Mouse (Mus musculus): ENCODE results near the gene Dync1i1.

- TF ChIP-seq CTCF (IDR thresholded peaks at IDR 0.05; ENCODE audit: low read depth) = no peak
- TF ChIP-seq EP300 (IDR thresholded peaks at IDR 0.05; ENCODE audit: low read depth) = no peak
These were observed 210.3 kb downstream of the Dync1i1 start for GRCm38 (mm10) chr6:5935587-5936353.
